Mouse (Mus musculus): ENCODE measurements around the gene Chodl.

DNA sequence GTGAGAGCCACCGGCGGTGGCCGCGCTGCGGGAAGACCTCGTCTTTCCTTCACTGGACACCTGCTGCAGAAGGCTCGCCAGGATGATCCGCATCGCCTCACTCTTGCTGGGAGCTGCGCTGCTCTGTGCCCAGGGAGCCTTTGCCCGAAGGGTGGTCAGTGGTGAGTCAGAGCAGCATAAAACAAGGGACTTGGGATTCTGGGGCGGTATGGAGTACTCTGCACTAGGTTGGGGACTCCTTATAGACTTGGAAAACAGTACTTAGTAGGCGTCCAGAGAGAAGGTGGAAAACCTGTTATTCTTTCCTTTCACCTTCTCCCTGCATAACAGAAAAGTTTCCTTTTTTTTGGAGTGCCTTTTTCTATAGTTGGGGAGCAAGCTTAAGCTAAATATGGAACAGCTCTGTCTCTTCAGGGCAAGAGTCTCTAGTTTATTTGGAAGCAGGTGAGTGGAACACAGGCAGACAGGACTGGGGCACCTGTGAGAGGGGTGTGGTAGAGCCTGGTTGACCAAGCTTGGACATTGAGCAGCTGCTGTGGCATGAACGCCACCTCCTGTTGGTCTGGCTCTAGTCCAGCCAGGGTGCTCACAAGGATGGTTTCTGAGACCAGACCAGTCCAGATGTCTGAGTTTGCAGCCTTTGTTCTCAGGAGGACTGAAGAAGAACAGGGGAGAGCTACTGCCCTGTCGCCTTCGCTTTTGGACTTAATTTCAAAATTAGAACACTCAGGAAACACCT, 708 bp downstream of the Chodl start:
- no peak for TF ChIP-seq CTCF (IDR thresholded peaks at IDR 0.05; ENCODE audit: low read depth, low read length)
- TF ChIP-seq TAL1 (conservative IDR thresholded peaks at IDR 0.05; ENCODE audit: low read depth, low read length): no peak
- no peak for TF ChIP-seq GATA1 (IDR thresholded peaks at IDR 0.05; ENCODE audit: borderline replicate concordance, low read length)
- TF ChIP-seq GATA2 (IDR thresholded peaks at IDR 0.05; ENCODE audit: borderline replicate concordance, low read depth, low read length): no peak
- no peak for TF ChIP-seq POLR2AphosphoS5 (IDR thresholded peaks at IDR 0.05; ENCODE audit: insufficient replicate concordance, low read depth, low read length)

Measured in G1E (cell line).